Mouse (Mus musculus) embryonic facial prominence, embryonic 14.5 days (tissue): ENCODE measurements at regions not wholly inside any gene's neighbourhood (a gene's known extent, or its start where the extent isn't known, plus 50 kb on each side); places are given as distances from the start of the nearest gene placed in this dataset.
A peak's percentile ranks its signal among the peaks of the same experiment; 100 is the strongest.

Experiments used
- ATAC-seq: fragments of 200-750 bp; cut with Nextera tagmentation; 2 replicates; pipeline ENCODE4 v1.8.0; 2017; ENCODE audit warnings: low read depth, moderate number of reproducible peaks, moderate TSS enrichment
- DNase-seq: peaks from one replicate; pipeline ENCODE4 v3.0.0-alpha.2; 2015; ENCODE audit warnings: low spot score
- H3K27ac ChIP-seq: fragments of 300-500 bp; sonication (generic); replicated peaks from 2 replicates; pipeline ENCODE4 v1.5.1; 2014; ENCODE audit warnings: low read depth, mild to moderate bottlenecking, low read length, moderate library complexity
- H3K27me3 ChIP-seq: fragments of 300-500 bp; sonication (generic); replicated peaks from 2 replicates; pipeline ENCODE4 v1.6.1; 2014; ENCODE audit warnings: low read length; ENCODE audit not compliant: control insufficient read depth, insufficient read depth
- H3K36me3 ChIP-seq: fragments of 300-500 bp; sonication (generic); 2 replicates; pipeline ENCODE4 v1.6.1; 2014; ENCODE audit warnings: low read length, mixed read lengths; ENCODE audit not compliant: control insufficient read depth, insufficient read depth
- H3K4me1 ChIP-seq: fragments of 300-500 bp; sonication (generic); 2 replicates; pipeline ENCODE4 v1.6.1; 2014; ENCODE audit warnings: antibody characterized with exemption, low read length; ENCODE audit not compliant: control insufficient read depth, insufficient read depth
- H3K4me2 ChIP-seq: fragments of 300-500 bp; sonication (generic); 2 replicates; pipeline ENCODE4 v1.6.1; 2014; ENCODE audit warnings: low read depth, mild to moderate bottlenecking, low read length, moderate library complexity, mixed read lengths
- H3K4me3 ChIP-seq: fragments of 300-500 bp; sonication (generic); 2 replicates; pipeline ENCODE4 v1.5.1; 2014; ENCODE audit warnings: low read depth, mild to moderate bottlenecking, low read length
- H3K9ac ChIP-seq: fragments of 300-500 bp; sonication (generic); 2 replicates; pipeline ENCODE4 v1.6.1; 2014; ENCODE audit warnings: low read depth, mild to moderate bottlenecking, low read length, moderate library complexity, mixed read lengths
- H3K9me3 ChIP-seq: fragments of 300-500 bp; sonication (generic); 2 replicates; pipeline ENCODE4 v1.6.1; 2016; ENCODE audit warnings: low read length; ENCODE audit not compliant: control insufficient read depth
- WGBS: fragments of 180-500 bp; shearing (Covaris S2); extraction: QIAGEN DNeasy Blood & Tissue Kit; methylation state at CpG from one replicate; pipeline ENCODE4 v1.1.7; 2014; 5-methylcytosine and 5-hydroxymethylcytosine counted together

- Histone ChIP-seq H3K27ac (peak overlapping the region; percentile 40; the same call in 1 of the 2 replicates), H3K9me3 (no peaks in the 10 kb centered on the region), H3K9ac (no peak overlapping the region), H3K4me3 (no peak overlapping the region), H3K4me1 (peaks cover 25% of the 10 kb centered on the region), H3K27me3 (no peaks in the 10 kb centered on the region), H3K36me3 (no peaks in the 10 kb centered on the region), H3K4me2 (no peak overlapping the region)
- ATAC-seq (no peak), DNase-seq (peak; percentile 14)
- WGBS: 64% methylated on average over 5 of the region's 5 CpGs
Measured at GRCm38 (mm10) chr8:92506436-92506835, 149.0 kb downstream of the Irx5 start.

GRCm38 (mm10) chr8:92506906-92507305, 149.5 kb downstream of the Irx5 start:
- DNase-seq (no peak), ATAC-seq (no peak)
- H3K27me3 ChIP-seq: no peaks in the 10 kb centered on the region
- peak overlapping the region; percentile 40; the same call in 1 of the 2 replicates for H3K27ac ChIP-seq
- H3K9ac ChIP-seq: no peak overlapping the region
- no peaks in the 10 kb centered on the region for H3K9me3 ChIP-seq
- H3K4me2 ChIP-seq: no peak overlapping the region
- no peaks in the 10 kb centered on the region for H3K36me3 ChIP-seq
- H3K4me1 ChIP-seq: peaks cover 25% of the 10 kb centered on the region
- H3K4me3 ChIP-seq: no peak overlapping the region
- WGBS: 86% methylated on average over 5 of the region's 5 CpGs

GRCm38 (mm10) chr8:92515385-92515784, 158.0 kb downstream of the Irx5 start:
- Histone ChIP-seq H3K27ac (no peak overlapping the region), H3K27me3 (no peaks in the 10 kb centered on the region), H3K4me2 (no peak overlapping the region), H3K9me3 (peaks cover 3% of the 10 kb centered on the region; the same call in 1 of the 2 replicates), H3K4me1 (no peaks in the 10 kb centered on the region), H3K4me3 (no peak overlapping the region), H3K36me3 (no peaks in the 10 kb centered on the region), H3K9ac (no peak overlapping the region)
- WGBS: 63% methylated on average over 2 of the region's 2 CpGs
- DNase-seq: no peak
- ATAC-seq: no peak

GRCm38 (mm10) chr8:92518031-92518430, 156.1 kb upstream of the Irx6 start:
- Histone ChIP-seq H3K9me3 (peaks cover 3% of the 10 kb centered on the region; the same call in 1 of the 2 replicates), H3K27me3 (no peaks in the 10 kb centered on the region), H3K36me3 (no peaks in the 10 kb centered on the region), H3K27ac (no peak overlapping the region), H3K4me1 (no peaks in the 10 kb centered on the region), H3K4me2 (no peak overlapping the region), H3K9ac (no peak overlapping the region), H3K4me3 (no peak overlapping the region)
- WGBS: 57% methylated on average over 8 of the region's 8 CpGs
- peak; percentile 70 for DNase-seq
- ATAC-seq: no peak; the same call in 1 of the 2 replicates

- peak; percentile 53 for DNase-seq
- H3K4me1 ChIP-seq: no peaks in the 10 kb centered on the region
- no peaks in the 10 kb centered on the region for H3K27me3 ChIP-seq
- no peak overlapping the region for H3K27ac ChIP-seq
- 36% methylated on average over 3 of the region's 3 CpGs for WGBS
- no peak overlapping the region for H3K4me3 ChIP-seq
- H3K36me3 ChIP-seq: no peaks in the 10 kb centered on the region
- H3K9me3 ChIP-seq: peaks cover 3% of the 10 kb centered on the region; the same call in 1 of the 2 replicates
- no peak overlapping the region for H3K4me2 ChIP-seq
- H3K9ac ChIP-seq: no peak overlapping the region
- no peak for ATAC-seq
Measured at GRCm38 (mm10) chr8:92518486-92518885, 155.6 kb upstream of the Irx6 start.

GRCm38 (mm10) chr8:92522519-92522918, 151.6 kb upstream of the Irx6 start:
- Histone ChIP-seq H3K9ac (no peak overlapping the region), H3K4me2 (no peak overlapping the region), H3K36me3 (no peaks in the 10 kb centered on the region), H3K9me3 (peaks cover 3% of the 10 kb centered on the region; the same call in 1 of the 2 replicates), H3K27me3 (no peaks in the 10 kb centered on the region), H3K27ac (no peak overlapping the region), H3K4me1 (no peaks in the 10 kb centered on the region), H3K4me3 (no peak overlapping the region)
- 80% methylated on average over 6 of the region's 6 CpGs for WGBS
- ATAC-seq: no peak
- no peak for DNase-seq

- no peak for ATAC-seq
- WGBS: 47% methylated on average over 11 of the region's 11 CpGs
- Histone ChIP-seq H3K4me3 (no peak overlapping the region), H3K4me1 (no peaks in the 10 kb centered on the region), H3K9ac (no peak overlapping the region), H3K9me3 (no peaks in the 10 kb centered on the region), H3K4me2 (no peak overlapping the region), H3K27me3 (no peaks in the 10 kb centered on the region), H3K27ac (no peak overlapping the region), H3K36me3 (no peaks in the 10 kb centered on the region)
- DNase-seq: no peak
Measured at GRCm38 (mm10) chr8:92529756-92530155, 144.3 kb upstream of the Irx6 start.

GRCm38 (mm10) chr8:92540636-92541035, 133.5 kb upstream of the Irx6 start:
- H3K27ac ChIP-seq: no peak overlapping the region

GRCm38 (mm10) chr8:92545347-92546059, 128.6 kb upstream of the Irx6 start:
- Histone ChIP-seq H3K9me3 (no peaks in the 10 kb centered on the region), H3K4me2 (no peak overlapping the region), H3K4me3 (no peak overlapping the region), H3K36me3 (no peaks in the 10 kb centered on the region), H3K27ac (no peak overlapping the region), H3K27me3 (no peaks in the 10 kb centered on the region), H3K9ac (no peak overlapping the region), H3K4me1 (no peaks in the 10 kb centered on the region)
- 37% methylated on average over 17 of the region's 17 CpGs for whole genome bisulfite sequencing
- DNase-seq (peak; percentile 51), ATAC-seq (peak; percentile 37; the same call in 1 of the 2 replicates)

More at GRCm38 (mm10) chr8:92540636-92541035, 133.5 kb upstream of the Irx6 start:
- H3K4me2 ChIP-seq: no peak overlapping the region
- WGBS: 58% methylated on average over 2 of the region's 2 CpGs
- H3K9ac ChIP-seq: no peak overlapping the region
- no peaks in the 10 kb centered on the region for H3K36me3 ChIP-seq
- H3K9me3 ChIP-seq: no peaks in the 10 kb centered on the region
- no peak for DNase-seq
- no peak overlapping the region for H3K4me3 ChIP-seq
- H3K4me1 ChIP-seq: no peaks in the 10 kb centered on the region
- H3K27me3 ChIP-seq: no peaks in the 10 kb centered on the region
- ATAC-seq: no peak
